Mouse (Mus musculus): ENCODE measurements around the gene Afap1l2. TPM values are rescaled to one million over a fixed set of nuclear protein-coding genes. Genes with fewer than 3 reads are reported as not detected.

Gene Afap1l2
- polyA plus RNA-seq, 1 experiment from 2014 or later: 6.9 TPM

DNA sequence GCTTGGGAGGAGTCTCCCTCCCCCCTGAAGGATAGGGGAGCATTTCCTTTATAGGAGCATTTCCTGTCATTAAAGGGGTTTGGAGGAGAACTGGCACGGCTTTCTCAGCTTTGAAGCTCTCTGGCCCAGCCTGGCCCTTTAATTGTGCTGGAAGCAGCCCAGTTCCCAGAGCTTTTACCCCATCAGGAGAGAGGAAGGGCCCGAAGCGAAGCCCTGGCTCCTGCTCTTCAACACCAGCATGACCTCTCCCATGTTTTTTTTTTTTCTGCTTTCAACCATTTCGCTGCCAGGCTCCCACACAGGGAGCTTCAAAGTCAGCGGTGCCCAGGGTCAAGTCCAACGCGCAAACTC is 4.6 kb downstream of the Afap1l2 start:
- H3K36me3 ChIP-seq: no peaks in the 10 kb centered on the region
- no peak overlapping the region for H3K4me3 ChIP-seq
- peaks cover 25% of the 10 kb centered on the region for H3K27me3 ChIP-seq
- no peaks in the 10 kb centered on the region for H3K9me3 ChIP-seq
- H3K4me2 ChIP-seq (replicated peaks): peak overlapping the region; percentile 9; the same call in 1 of the 2 replicates
- H3K4me1 ChIP-seq: peaks cover 59% of the 10 kb centered on the region
- whole genome bisulfite sequencing: 21% methylated on average over 7 of the region's 7 CpGs
- no peak overlapping the region for H3K9ac ChIP-seq
- H3K27ac ChIP-seq: no peak overlapping the region
- ATAC-seq (ENCODE audit: low FRiP score, low read depth): no peak

DNA sequence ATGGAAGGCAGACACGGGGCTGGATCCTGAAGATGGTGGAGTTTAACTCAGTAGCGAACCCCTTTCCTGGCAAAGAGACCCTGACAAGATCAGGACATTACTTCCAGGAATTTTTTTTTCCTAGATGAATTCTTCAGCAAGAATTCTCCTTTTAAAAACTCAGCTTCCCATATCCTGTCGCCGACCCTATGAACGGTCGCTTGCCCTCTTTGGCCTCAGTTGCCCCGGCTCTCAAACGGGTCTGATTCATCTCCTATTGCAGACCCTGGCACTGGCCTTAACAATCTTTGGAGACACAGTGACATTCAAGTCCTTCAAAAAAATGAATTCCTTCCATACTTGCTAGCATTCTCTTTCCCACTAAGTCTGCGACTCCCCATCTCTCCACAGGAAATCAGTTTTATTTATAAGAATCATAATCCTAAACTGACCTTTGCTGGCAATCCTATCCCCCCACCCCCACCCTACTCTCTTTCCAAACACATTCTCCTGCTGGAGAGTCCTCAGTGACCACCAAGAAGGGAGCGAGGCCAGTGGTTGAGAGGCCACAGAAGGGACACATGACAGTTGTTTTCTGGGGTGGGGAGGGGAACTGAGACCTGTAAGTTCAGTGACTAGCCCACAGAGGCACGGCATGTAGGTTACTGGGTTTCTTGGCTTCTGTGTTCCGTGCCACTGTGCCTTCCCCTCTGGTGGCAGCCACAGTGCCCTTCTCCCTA is 5.1 kb downstream of the Afap1l2 start:
- WGBS: 60% methylated on average over 12 of the region's 12 CpGs
- ATAC-seq (ENCODE audit: low FRiP score, low read depth): no peak
- no peak overlapping the region for H3K4me3 ChIP-seq
- peaks cover 57% of the 10 kb centered on the region for H3K4me1 ChIP-seq
- no peak overlapping the region for H3K9ac ChIP-seq
- no peaks in the 10 kb centered on the region for H3K9me3 ChIP-seq
- H3K27me3 ChIP-seq: peaks cover 20% of the 10 kb centered on the region
- peak overlapping the region; percentile 9; the same call in 1 of the 2 replicates for H3K4me2 ChIP-seq (replicated peaks)
- H3K27ac ChIP-seq: no peak overlapping the region
- H3K36me3 ChIP-seq: no peaks in the 10 kb centered on the region

DNA sequence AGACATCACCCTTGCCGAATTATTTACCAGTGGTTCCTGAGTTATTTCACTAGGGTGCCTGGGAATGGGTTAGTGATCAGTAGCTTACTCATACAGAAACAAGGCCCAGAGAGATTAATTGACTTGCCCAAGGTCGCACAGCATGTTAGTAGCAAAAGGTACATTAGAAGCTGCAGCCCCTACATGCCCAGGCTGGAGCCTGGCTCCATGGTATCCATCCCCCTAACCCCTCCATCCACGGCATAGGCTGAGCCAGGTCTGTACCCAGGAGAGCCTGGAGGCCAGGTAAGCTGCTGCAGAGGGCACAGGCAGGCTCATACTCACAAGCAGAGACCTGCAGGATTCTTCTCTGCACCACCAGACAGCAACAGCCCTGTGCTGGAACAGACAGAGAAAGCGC is 6.1 kb downstream of the Afap1l2 start:
- no peak overlapping the region for H3K27ac ChIP-seq
- peaks cover 11% of the 10 kb centered on the region for H3K27me3 ChIP-seq
- no peak overlapping the region for H3K9ac ChIP-seq
- WGBS: 80% methylated on average over 4 of the region's 4 CpGs
- H3K4me2 ChIP-seq (replicated peaks): no peak overlapping the region
- no peak for ATAC-seq (ENCODE audit: low FRiP score, low read depth)
- H3K36me3 ChIP-seq: no peaks in the 10 kb centered on the region
- no peak overlapping the region for H3K4me3 ChIP-seq
- peaks cover 57% of the 10 kb centered on the region for H3K4me1 ChIP-seq
- no peaks in the 10 kb centered on the region for H3K9me3 ChIP-seq

DNA sequence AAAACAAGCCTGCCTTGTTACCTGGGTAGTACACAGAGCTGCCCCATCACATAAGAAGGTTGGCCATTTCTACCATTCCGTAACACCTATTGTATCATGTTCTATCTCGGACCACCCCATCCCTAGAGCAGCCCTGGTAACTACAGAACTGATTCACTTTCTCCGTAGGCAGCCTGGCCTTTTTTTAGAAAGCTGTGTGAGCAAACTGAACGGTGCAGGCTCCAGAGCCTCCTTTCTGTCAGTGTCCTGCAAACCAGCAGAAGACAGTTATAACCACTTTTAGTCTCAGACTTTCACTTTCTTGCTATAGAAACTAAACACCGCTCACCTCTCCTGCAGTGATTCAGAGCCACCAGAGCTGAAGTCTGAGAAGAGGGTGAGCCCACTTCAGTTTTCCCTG is 7.4 kb downstream of the Afap1l2 start:
- Histone ChIP-seq H3K27ac (no peak overlapping the region), H3K4me2 (replicated peaks) (no peak overlapping the region), H3K36me3 (no peaks in the 10 kb centered on the region), H3K27me3 (no peaks in the 10 kb centered on the region), H3K4me1 (peaks cover 62% of the 10 kb centered on the region), H3K9ac (no peak overlapping the region), H3K4me3 (no peak overlapping the region), H3K9me3 (no peaks in the 10 kb centered on the region)
- ATAC-seq (ENCODE audit: low FRiP score, low read depth): no peak
- WGBS: 90% methylated on average over 5 of the region's 5 CpGs

DNA sequence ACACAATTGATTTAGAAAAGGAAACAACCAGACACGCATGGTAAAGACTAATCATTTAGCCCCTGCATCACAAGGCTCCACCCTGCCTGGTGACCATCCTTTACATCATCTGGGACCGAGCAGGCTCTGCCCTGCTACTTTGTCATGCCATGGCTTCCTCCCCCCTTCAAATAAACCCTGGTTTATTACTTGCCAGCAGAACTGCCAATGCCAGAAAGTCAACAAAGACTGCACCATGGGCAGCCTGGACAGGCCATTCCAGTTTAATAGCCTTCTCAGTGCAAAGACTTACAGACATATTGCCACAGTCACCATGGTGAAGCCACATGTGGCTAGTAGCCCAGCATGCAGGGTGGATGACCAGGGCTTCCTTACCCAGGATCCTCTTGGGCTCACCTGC is 8.2 kb downstream of the Afap1l2 start:
- WGBS: 58% methylated on average over 2 of the region's 2 CpGs
- Histone ChIP-seq H3K27me3 (no peaks in the 10 kb centered on the region), H3K4me1 (peaks cover 63% of the 10 kb centered on the region), H3K4me3 (no peak overlapping the region), H3K27ac (no peak overlapping the region), H3K9me3 (no peaks in the 10 kb centered on the region), H3K36me3 (no peaks in the 10 kb centered on the region), H3K9ac (no peak overlapping the region), H3K4me2 (replicated peaks) (no peak overlapping the region)
- ATAC-seq (ENCODE audit: low FRiP score, low read depth): no peak

DNA sequence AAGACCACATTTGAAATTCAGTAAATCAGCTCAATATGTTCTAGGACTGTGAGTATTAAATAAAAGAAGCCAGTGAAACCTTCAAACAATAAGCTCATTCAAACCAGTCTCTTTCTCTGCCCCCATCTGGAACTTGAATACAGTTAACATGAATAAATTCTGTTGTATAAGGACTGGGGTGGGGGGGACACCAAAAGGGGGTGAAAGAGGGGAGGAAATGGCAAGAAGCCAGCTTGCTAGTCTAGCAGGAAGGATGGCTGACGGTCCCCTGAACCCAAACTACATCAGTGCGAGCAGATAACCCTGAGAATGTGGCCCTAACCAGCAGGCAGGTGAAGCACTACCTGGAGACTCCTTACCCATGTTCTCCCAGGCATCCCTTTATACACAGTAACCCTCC is 9.1 kb downstream of the Afap1l2 start:
- peaks cover 63% of the 10 kb centered on the region for H3K4me1 ChIP-seq
- no peaks in the 10 kb centered on the region for H3K27me3 ChIP-seq
- no peak for ATAC-seq (ENCODE audit: low FRiP score, low read depth)
- peak overlapping the region; percentile 70; the same call in 1 of the 2 replicates for H3K27ac ChIP-seq
- H3K4me3 ChIP-seq: no peak overlapping the region
- no peak overlapping the region for H3K9ac ChIP-seq
- no peaks in the 10 kb centered on the region for H3K36me3 ChIP-seq
- H3K9me3 ChIP-seq: no peaks in the 10 kb centered on the region
- 43% methylated on average over 2 of the region's 2 CpGs for WGBS
- H3K4me2 ChIP-seq (replicated peaks): no peak overlapping the region

DNA sequence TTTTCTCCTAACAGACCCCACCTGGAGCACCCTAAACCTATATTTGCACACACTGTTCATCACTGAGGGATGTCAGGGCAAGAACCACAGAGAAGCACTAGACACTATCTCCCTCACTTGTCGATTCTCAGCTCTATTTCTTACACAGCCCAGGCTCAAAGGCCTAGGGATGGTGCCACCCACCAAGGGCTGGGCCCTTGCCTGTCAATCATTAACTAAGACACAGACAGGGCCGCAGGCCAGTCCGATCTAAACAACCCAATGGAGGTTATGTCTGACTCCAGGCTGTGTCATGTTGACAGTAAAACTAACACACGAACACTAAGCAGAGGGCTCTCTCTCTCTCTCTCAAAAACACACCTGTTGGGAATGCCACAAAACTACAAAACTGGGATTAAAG is 9.7 kb downstream of the Afap1l2 start:
- no peak overlapping the region for H3K4me3 ChIP-seq
- H3K9ac ChIP-seq: no peak overlapping the region
- no peaks in the 10 kb centered on the region for H3K9me3 ChIP-seq
- H3K4me1 ChIP-seq: peaks cover 57% of the 10 kb centered on the region
- ATAC-seq (ENCODE audit: low FRiP score, low read depth): no peak
- WGBS: 80% methylated on average over 4 of the region's 4 CpGs
- peak overlapping the region; percentile 70 for H3K27ac ChIP-seq
- no peak overlapping the region for H3K4me2 ChIP-seq (replicated peaks)
- H3K27me3 ChIP-seq: no peaks in the 10 kb centered on the region
- no peaks in the 10 kb centered on the region for H3K36me3 ChIP-seq

DNA sequence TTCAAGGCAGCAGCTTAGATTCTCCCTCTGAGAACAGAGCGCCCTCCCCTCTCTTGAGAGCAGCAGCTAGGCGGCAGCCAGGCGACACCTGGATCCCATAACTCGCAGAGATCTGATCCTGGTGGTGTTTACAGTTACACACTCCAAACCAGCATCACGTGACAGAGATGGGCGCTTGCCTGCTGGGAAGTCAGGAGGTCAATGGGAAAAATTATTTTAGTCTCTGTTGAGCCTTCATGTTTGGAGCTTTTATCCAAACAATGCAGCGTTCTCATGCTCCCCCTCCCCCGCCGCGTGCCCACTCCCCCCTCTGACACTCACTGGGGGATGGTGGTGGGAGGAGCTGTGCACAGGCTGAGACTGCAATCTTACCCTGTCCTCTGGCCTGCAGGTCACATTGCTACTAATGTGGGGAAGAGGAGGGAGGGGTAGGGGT is 10.8 kb downstream of the Afap1l2 start:
- WGBS: 1% methylated on average over 10 of the region's 10 CpGs
- Histone ChIP-seq H3K4me3 (0 out of 2 replicates have a peak overlapping the region, but pooled peaks have one; percentile 8), H3K9ac (no peak overlapping the region), H3K27ac (peak overlapping the region; percentile 64; the same call in 1 of the 2 replicates), H3K4me2 (replicated peaks) (peak overlapping the region; percentile 54), H3K36me3 (no peaks in the 10 kb centered on the region), H3K9me3 (no peaks in the 10 kb centered on the region), H3K27me3 (no peaks in the 10 kb centered on the region), H3K4me1 (peaks cover 50% of the 10 kb centered on the region)
- ATAC-seq (ENCODE audit: low FRiP score, low read depth): peak; percentile 85

DNA sequence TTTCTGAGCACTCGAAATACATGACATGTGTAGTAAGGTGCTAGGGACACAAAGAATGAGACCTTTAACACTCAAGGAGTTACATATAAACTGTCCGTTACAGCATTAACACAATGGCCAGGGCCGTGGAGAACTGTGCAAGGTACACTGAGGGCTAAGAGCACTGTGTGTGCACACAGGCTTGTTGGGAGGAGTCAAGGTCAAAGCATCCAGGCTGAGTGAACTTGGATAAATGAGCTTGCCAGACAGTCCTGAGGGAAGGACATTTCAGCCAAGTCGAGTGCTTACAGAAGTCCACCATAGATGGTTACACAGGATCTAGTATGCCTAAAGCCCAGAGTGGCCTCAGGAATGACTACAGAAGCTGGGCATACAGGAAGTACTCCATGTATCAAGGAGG is 12.6 kb downstream of the Afap1l2 start:
- ATAC-seq (ENCODE audit: low FRiP score, low read depth): no peak
- Histone ChIP-seq H3K27ac (no peak overlapping the region), H3K9ac (no peak overlapping the region), H3K27me3 (no peaks in the 10 kb centered on the region), H3K4me1 (peaks cover 49% of the 10 kb centered on the region), H3K4me3 (no peak overlapping the region), H3K9me3 (no peaks in the 10 kb centered on the region), H3K36me3 (no peaks in the 10 kb centered on the region), H3K4me2 (replicated peaks) (no peak overlapping the region)
- WGBS: 83% methylated on average over 4 of the region's 4 CpGs

DNA sequence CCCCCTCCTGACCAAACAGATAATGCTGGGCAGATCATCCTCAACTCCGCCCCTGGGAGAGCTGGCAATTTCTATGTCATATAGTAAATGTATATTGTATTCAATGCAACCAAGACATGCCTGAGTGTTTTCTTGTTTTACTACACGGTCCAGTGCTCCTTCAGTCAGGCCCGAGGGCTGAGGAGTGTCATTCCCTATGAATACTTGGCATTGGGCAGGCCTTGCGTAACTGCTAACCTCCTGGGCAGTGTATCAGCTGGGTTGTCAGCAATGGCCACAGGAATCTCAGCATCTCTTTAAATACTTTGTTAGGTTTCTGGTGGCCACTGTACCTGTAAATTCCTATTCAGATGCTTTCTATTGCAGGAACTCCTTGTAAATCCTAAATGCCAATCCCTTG is 13.4 kb downstream of the Afap1l2 start:
- H3K9ac ChIP-seq: no peak overlapping the region
- no peak for ATAC-seq (ENCODE audit: low FRiP score, low read depth)
- 86% methylated on average over 4 of the region's 4 CpGs for WGBS
- H3K9me3 ChIP-seq: no peaks in the 10 kb centered on the region
- H3K4me3 ChIP-seq: no peak overlapping the region
- H3K27me3 ChIP-seq: no peaks in the 10 kb centered on the region
- H3K27ac ChIP-seq: no peak overlapping the region
- H3K4me1 ChIP-seq: peaks cover 52% of the 10 kb centered on the region
- no peaks in the 10 kb centered on the region for H3K36me3 ChIP-seq
- H3K4me2 ChIP-seq (replicated peaks): no peak overlapping the region

DNA sequence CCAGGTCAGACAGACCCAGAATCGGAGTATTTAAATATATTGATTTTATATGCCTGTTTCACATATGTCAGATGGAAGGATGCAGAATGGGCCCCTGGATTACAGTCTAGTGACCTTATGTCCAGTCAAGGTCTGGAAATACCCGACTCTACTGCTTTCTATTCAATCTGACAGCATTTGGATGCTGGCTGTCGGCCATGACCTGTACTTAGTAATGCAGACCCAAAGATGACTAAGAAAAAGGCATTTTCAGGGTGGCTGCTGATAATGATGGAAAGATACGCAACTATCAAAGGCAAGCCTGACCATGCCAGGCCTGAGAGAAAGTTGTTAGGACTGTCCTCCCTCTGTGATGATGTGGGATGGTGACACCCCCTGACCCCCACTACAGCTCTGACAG is 14.3 kb downstream of the Afap1l2 start:
- H3K27ac ChIP-seq: no peak overlapping the region; the same call in 1 of the 2 replicates
- H3K27me3 ChIP-seq: no peaks in the 10 kb centered on the region
- H3K9me3 ChIP-seq: no peaks in the 10 kb centered on the region
- peaks cover 51% of the 10 kb centered on the region for H3K4me1 ChIP-seq
- 75% methylated on average over 4 of the region's 4 CpGs for WGBS
- H3K4me2 ChIP-seq (replicated peaks): no peak overlapping the region
- no peak overlapping the region for H3K4me3 ChIP-seq
- no peaks in the 10 kb centered on the region for H3K36me3 ChIP-seq
- no peak for ATAC-seq (ENCODE audit: low FRiP score, low read depth)
- no peak overlapping the region for H3K9ac ChIP-seq

DNA sequence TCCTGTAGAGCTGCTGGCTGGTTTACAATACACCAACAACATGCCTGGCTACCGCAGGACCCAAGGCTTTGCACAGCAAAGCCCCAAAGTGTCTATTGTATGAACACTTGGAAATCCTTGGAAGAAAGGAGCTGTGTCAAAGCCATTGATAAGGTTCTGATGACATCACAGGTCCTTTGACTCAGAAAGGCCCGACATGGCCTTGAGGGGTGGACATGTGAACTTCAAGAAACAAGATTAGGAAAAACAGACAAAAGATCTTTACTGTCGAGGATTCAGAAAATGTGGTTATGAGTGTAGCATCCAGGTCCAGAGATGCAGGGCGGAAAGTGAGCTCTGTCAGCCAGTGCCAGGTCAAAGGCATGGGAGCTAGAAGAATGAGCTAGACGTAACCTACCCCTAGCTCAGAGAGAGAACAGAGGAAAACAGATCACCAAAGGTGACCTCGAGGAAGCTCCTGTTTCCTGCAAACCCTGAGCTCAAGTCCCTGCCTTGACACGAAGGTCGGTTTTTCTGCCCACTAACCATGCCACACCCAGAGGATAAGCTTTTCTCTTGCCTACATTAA is 15.0 kb downstream of the Afap1l2 start:
- WGBS: 77% methylated on average over 8 of the region's 8 CpGs
- no peak overlapping the region for H3K4me3 ChIP-seq
- H3K9ac ChIP-seq: no peak overlapping the region
- no peaks in the 10 kb centered on the region for H3K9me3 ChIP-seq
- H3K4me2 ChIP-seq (replicated peaks): no peak overlapping the region
- H3K36me3 ChIP-seq: no peaks in the 10 kb centered on the region
- peaks cover 49% of the 10 kb centered on the region for H3K4me1 ChIP-seq
- no peaks in the 10 kb centered on the region for H3K27me3 ChIP-seq
- no peak overlapping the region for H3K27ac ChIP-seq
- no peak for ATAC-seq (ENCODE audit: low FRiP score, low read depth)
